Mouse (Mus musculus): Measurements from ENCODE around the gene Hist1h2ag.

Gene Hist1h2ag

GRCm38 (mm10) chr13:22007872-22008271 lies 34.9 kb downstream of the Hist1h2ag start:
- no peak for DNase-seq

- no peak for DNase-seq
Measured at GRCm38 (mm10) chr13:22007121-22007510, 35.6 kb downstream of the Hist1h2ag start.

GRCm38 (mm10) chr13:22006334-22007120 lies 36.2 kb downstream of the Hist1h2ag start:
- DNase-seq: no peak

- DNase-seq: no peak
Measured at GRCm38 (mm10) chr13:22005605-22006333, 37.0 kb downstream of the Hist1h2ag start.

- no peak for DNase-seq
Measured at GRCm38 (mm10) chr13:22001823-22002222, 40.9 kb downstream of the Hist1h2ag start.

- DNase-seq: no peak
Measured at GRCm38 (mm10) chr13:22001346-22001745, 41.4 kb downstream of the Hist1h2ag start.

GRCm38 (mm10) chr13:21999147-21999546 lies 43.6 kb downstream of the Hist1h2ag start:
- no peak for DNase-seq

GRCm38 (mm10) chr13:21998412-21998811 lies 44.3 kb downstream of the Hist1h2ag start:
- DNase-seq: no peak

GRCm38 (mm10) chr13:21997821-21998220 lies 44.9 kb downstream of the Hist1h2ag start:
- no peak for DNase-seq

- no peak for DNase-seq
Measured at GRCm38 (mm10) chr13:21997201-21997820, 45.4 kb downstream of the Hist1h2ag start.

- no peak for DNase-seq
Measured at GRCm38 (mm10) chr13:21996840-21997185, 45.9 kb downstream of the Hist1h2ag start.

- DNase-seq: no peak
Measured at GRCm38 (mm10) chr13:21996101-21996839, 46.5 kb downstream of the Hist1h2ag start.

- DNase-seq: no peak
Measured at GRCm38 (mm10) chr13:21995331-21995914, 47.3 kb downstream of the Hist1h2ag start.

- no peak for DNase-seq
Measured at GRCm38 (mm10) chr13:21994896-21995295, 47.8 kb downstream of the Hist1h2ag start.

GRCm38 (mm10) chr13:21993957-21994738 lies 48.6 kb downstream of the Hist1h2ag start:
- DNase-seq: no peak

- no peak for DNase-seq
Measured at GRCm38 (mm10) chr13:21992550-21992949, 50.2 kb downstream of the Hist1h2ag start.

Measured in kidney, adult 9 months (tissue).